Mouse (Mus musculus) embryonic fibroblast, embryonic 13.5 days (primary cell): ENCODE data around the gene Gm45618.

Experiments used
- CTCF ChIP-seq: IDR thresholded peaks from 2 replicates; pipeline ENCODE4 v1.5.1; 2011; ENCODE audit warnings: mild to moderate bottlenecking, control low read depth, low read length, moderate library complexity, borderline replicate concordance; ENCODE audit not compliant: insufficient read depth
- POLR2A ChIP-seq: IDR thresholded peaks from 2 replicates; pipeline ENCODE4 v1.6.1; 2011; ENCODE audit warnings: low read depth, mild to moderate bottlenecking, control low read depth, low read length, moderate library complexity

DNA sequence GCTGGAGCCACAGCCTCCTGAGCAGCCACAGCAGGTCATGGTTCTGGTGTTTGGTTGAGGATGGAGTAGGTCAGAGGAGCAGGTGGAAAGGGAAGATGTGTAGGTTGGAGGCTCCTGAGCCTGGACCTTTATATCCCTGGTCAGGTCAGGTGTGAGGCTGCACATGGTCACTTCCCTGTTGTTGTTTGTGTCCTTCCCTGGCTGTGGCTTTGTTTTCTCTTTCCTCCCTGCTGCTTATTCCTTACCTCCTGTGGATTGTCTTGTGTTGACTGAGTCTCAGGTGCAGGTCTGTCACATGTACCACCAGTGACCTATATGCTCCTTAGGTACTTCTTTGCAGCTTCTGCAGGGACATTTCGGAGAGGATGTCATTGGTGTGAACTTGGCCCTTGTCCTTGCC lies 24.0 kb upstream of the Gm45618 start, which contains the start of gene Gm45337:
- TF ChIP-seq POLR2A (no peak), CTCF (no peak)
